Mouse (Mus musculus): ENCODE measurements at regions not wholly inside any gene's neighbourhood (a gene's known extent, or its start where the extent isn't known, plus 50 kb on each side); places are given as distances from the start of the nearest gene placed in this dataset.

GRCm38 (mm10) chr2:9795401-9795800, 85.7 kb upstream of the 4930412O13Rik start:
- TF ChIP-seq CTCF (conservative IDR thresholded peaks at IDR 0.05; ENCODE audit: low read length) (no peak), NANOG (IDR thresholded peaks at IDR 0.05; ENCODE audit: borderline replicate concordance, low read length) (no peak), POU5F1 (IDR thresholded peaks at IDR 0.05; ENCODE audit: borderline replicate concordance, low read length) (no peak)

All from E14TG2a.4 (cell line).